Mouse (Mus musculus): ENCODE data around the gene Vgf. TPM values are rescaled to one million over a fixed set of nuclear protein-coding genes. Genes with fewer than 3 reads are reported as not detected.

Gene Vgf
- polyA plus RNA-seq, 1 experiment = 0.28 TPM

DNA sequence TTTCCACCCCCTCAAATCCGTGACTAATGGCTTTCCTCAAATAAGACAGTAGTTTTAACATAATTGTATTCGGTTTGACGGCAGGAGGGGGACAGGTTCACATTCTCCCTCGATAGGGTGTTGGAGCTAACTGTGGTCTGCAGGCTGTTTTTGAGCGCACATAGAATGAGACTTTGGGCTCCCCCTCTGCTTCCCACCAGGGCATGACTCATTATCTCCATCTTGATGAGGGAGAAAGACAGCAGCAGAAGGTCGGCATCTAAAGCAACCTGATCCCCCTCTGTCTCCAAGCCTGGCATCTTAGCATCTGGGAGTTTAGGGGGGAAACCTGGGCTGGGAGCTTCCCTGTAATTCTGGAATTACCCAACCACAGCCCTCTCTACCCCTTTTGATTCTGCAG, 39.3 kb downstream of the Vgf start:
- H3K36me3 ChIP-seq (ENCODE audit: control insufficient read depth, insufficient read depth) = peaks cover 87% of the 10 kb centered on the region
- peaks cover 29% of the 10 kb centered on the region for H3K79me3 ChIP-seq (ENCODE audit: low read depth)
- TF ChIP-seq MYOD1 (IDR thresholded peaks at IDR 0.05; ENCODE audit: control insufficient read depth, insufficient read length, low read depth) = peak; percentile 83
- no peak for TF ChIP-seq CTCF (IDR thresholded peaks at IDR 0.05; ENCODE audit: control insufficient read depth, insufficient read depth, insufficient read length)
- no peak for TF ChIP-seq USF1 (IDR thresholded peaks at IDR 0.05; ENCODE audit: low read depth)
- no peak for TF ChIP-seq MAX (IDR thresholded peaks at IDR 0.05)
- TF ChIP-seq CEBPB (IDR thresholded peaks at IDR 0.05; ENCODE audit: low read depth) = no peak
- no peaks in the 10 kb centered on the region for H3K27me3 ChIP-seq (ENCODE audit: control insufficient read depth, insufficient read depth, insufficient read length)
- peaks cover 41% of the 10 kb centered on the region for H3K79me2 ChIP-seq (ENCODE audit: control insufficient read depth, insufficient read depth)
- H3K4me3 ChIP-seq (ENCODE audit: insufficient read depth, poor library complexity, severe bottlenecking) = no peak overlapping the region
- H3ac ChIP-seq (ENCODE audit: control insufficient read depth, insufficient read length, low read depth) = no peak overlapping the region

- TF ChIP-seq MYOD1 (IDR thresholded peaks at IDR 0.05; ENCODE audit: control insufficient read depth, insufficient read length, low read depth) (no peak), CTCF (IDR thresholded peaks at IDR 0.05; ENCODE audit: control insufficient read depth, insufficient read depth, insufficient read length) (no peak), USF1 (IDR thresholded peaks at IDR 0.05; ENCODE audit: low read depth) (no peak), CEBPB (IDR thresholded peaks at IDR 0.05; ENCODE audit: low read depth) (no peak), MAX (IDR thresholded peaks at IDR 0.05) (no peak), FOSL1 (IDR thresholded peaks at IDR 0.05; ENCODE audit: insufficient read depth, low read length, poor library complexity, severe bottlenecking) (no peak), MYOG (IDR thresholded peaks at IDR 0.05; ENCODE audit: control insufficient read depth, extremely low read depth, insufficient read length) (no peak)
- H3K79me3 ChIP-seq (ENCODE audit: low read depth) = peaks cover 33% of the 10 kb centered on the region
- H3K36me3 ChIP-seq (ENCODE audit: control insufficient read depth, insufficient read depth) = peaks cover 86% of the 10 kb centered on the region
- no peaks in the 10 kb centered on the region for H3K27me3 ChIP-seq (ENCODE audit: control insufficient read depth, insufficient read depth, insufficient read length)
- no peak overlapping the region for H3K4me3 ChIP-seq (ENCODE audit: insufficient read depth, poor library complexity, severe bottlenecking)
- no peak overlapping the region for H3ac ChIP-seq (ENCODE audit: control insufficient read depth, insufficient read length, low read depth)
- H3K79me2 ChIP-seq (ENCODE audit: control insufficient read depth, insufficient read depth) = peaks cover 46% of the 10 kb centered on the region
Observed at GRCm38 (mm10) chr5:137065923-137066322, 39.7 kb downstream of the Vgf start.

- H3K4me3 ChIP-seq (ENCODE audit: insufficient read depth, poor library complexity, severe bottlenecking) = no peak overlapping the region
- H3K27me3 ChIP-seq (ENCODE audit: control insufficient read depth, insufficient read depth, insufficient read length) = no peaks in the 10 kb centered on the region
- no peak overlapping the region for H3ac ChIP-seq (ENCODE audit: control insufficient read depth, insufficient read length, low read depth)
- no peak for TF ChIP-seq MYOG (IDR thresholded peaks at IDR 0.05; ENCODE audit: control insufficient read depth, extremely low read depth, insufficient read length)
- TF ChIP-seq MAX (IDR thresholded peaks at IDR 0.05) = no peak
- no peak for TF ChIP-seq CEBPB (IDR thresholded peaks at IDR 0.05; ENCODE audit: low read depth)
- TF ChIP-seq FOSL1 (IDR thresholded peaks at IDR 0.05; ENCODE audit: insufficient read depth, low read length, poor library complexity, severe bottlenecking) = no peak
- TF ChIP-seq MYOD1 (IDR thresholded peaks at IDR 0.05; ENCODE audit: control insufficient read depth, insufficient read length, low read depth) = no peak
- no peak for TF ChIP-seq USF1 (IDR thresholded peaks at IDR 0.05; ENCODE audit: low read depth)
- peaks cover 60% of the 10 kb centered on the region for H3K79me2 ChIP-seq (ENCODE audit: control insufficient read depth, insufficient read depth)
- peaks cover 44% of the 10 kb centered on the region for H3K79me3 ChIP-seq (ENCODE audit: low read depth)
- H3K36me3 ChIP-seq (ENCODE audit: control insufficient read depth, insufficient read depth) = peaks cover 63% of the 10 kb centered on the region
Observed at GRCm38 (mm10) chr5:137068711-137069110, 42.5 kb downstream of the Vgf start.

- TF ChIP-seq CTCF (IDR thresholded peaks at IDR 0.05; ENCODE audit: control insufficient read depth, insufficient read depth, insufficient read length) (no peak), MAX (IDR thresholded peaks at IDR 0.05) (no peak), MYOG (IDR thresholded peaks at IDR 0.05; ENCODE audit: control insufficient read depth, extremely low read depth, insufficient read length) (no peak), MYOD1 (IDR thresholded peaks at IDR 0.05; ENCODE audit: control insufficient read depth, insufficient read length, low read depth) (no peak), USF1 (IDR thresholded peaks at IDR 0.05; ENCODE audit: low read depth) (no peak), FOSL1 (IDR thresholded peaks at IDR 0.05; ENCODE audit: insufficient read depth, low read length, poor library complexity, severe bottlenecking) (no peak), CEBPB (IDR thresholded peaks at IDR 0.05; ENCODE audit: low read depth) (no peak)
- Histone ChIP-seq H3K27me3 (ENCODE audit: control insufficient read depth, insufficient read depth, insufficient read length) (no peaks in the 10 kb centered on the region), H3K36me3 (ENCODE audit: control insufficient read depth, insufficient read depth) (peaks cover 44% of the 10 kb centered on the region), H3ac (ENCODE audit: control insufficient read depth, insufficient read length, low read depth) (peak overlapping the region; percentile 41), H3K79me2 (ENCODE audit: control insufficient read depth, insufficient read depth) (peaks cover 56% of the 10 kb centered on the region), H3K79me3 (ENCODE audit: low read depth) (peaks cover 38% of the 10 kb centered on the region), H3K4me3 (ENCODE audit: insufficient read depth, poor library complexity, severe bottlenecking) (peak overlapping the region; percentile 44)
Observed at GRCm38 (mm10) chr5:137070881-137071605, 44.9 kb downstream of the Vgf start.

GRCm38 (mm10) chr5:137072079-137072960, 46.1 kb downstream of the Vgf start, which contains the start of gene Serpine1:
TSS of gene Serpine1 (minus strand) at chr5:137072268.
- Histone ChIP-seq H3ac (ENCODE audit: control insufficient read depth, insufficient read length, low read depth) (peak within 1 kb of the TSS; percentile 38), H3K4me3 (ENCODE audit: insufficient read depth, poor library complexity, severe bottlenecking) (peak within 1 kb of the TSS; percentile 44)

More at GRCm38 (mm10) chr5:137072079-137072960, 46.1 kb downstream of the Vgf start, which contains the start of gene Serpine1:
- H3K27me3 ChIP-seq (ENCODE audit: control insufficient read depth, insufficient read depth, insufficient read length) = no peaks in the 10 kb centered on the region
- TF ChIP-seq CEBPB (IDR thresholded peaks at IDR 0.05; ENCODE audit: low read depth) (no peak), MYOG (IDR thresholded peaks at IDR 0.05; ENCODE audit: control insufficient read depth, extremely low read depth, insufficient read length) (no peak), MAX (IDR thresholded peaks at IDR 0.05) (peak; percentile 39), MYOD1 (IDR thresholded peaks at IDR 0.05; ENCODE audit: control insufficient read depth, insufficient read length, low read depth) (no peak), USF1 (IDR thresholded peaks at IDR 0.05; ENCODE audit: low read depth) (no peak), FOSL1 (IDR thresholded peaks at IDR 0.05; ENCODE audit: insufficient read depth, low read length, poor library complexity, severe bottlenecking) (no peak), CTCF (IDR thresholded peaks at IDR 0.05; ENCODE audit: control insufficient read depth, insufficient read depth, insufficient read length) (no peak)
- H3K79me3 ChIP-seq (ENCODE audit: low read depth) = peaks cover 36% of the 10 kb centered on the region
- peaks cover 31% of the 10 kb centered on the region for H3K36me3 ChIP-seq (ENCODE audit: control insufficient read depth, insufficient read depth)
- peaks cover 47% of the 10 kb centered on the region for H3K79me2 ChIP-seq (ENCODE audit: control insufficient read depth, insufficient read depth)

Data from C2C12 (cell line).